ENCODE assay signal across 8 mouse cellular contexts in genomic region chr2:112265448-112266241, GRCm38 (mm10). TPM values are rescaled to one million over a fixed set of nuclear protein-coding genes. Genes with fewer than 3 reads are reported as not detected.
DNase-seq lines count a peak whose midpoint lies in the region; ATAC-seq lines count a peak whose summit lies in the region.

Gene Slc12a6, plus strand, starts transcription at chr2:112265825.

- peak; percentile 97 for ATAC-seq in embryonic facial prominence, embryonic 14.5 days (ENCODE audit: low read depth)
- peak; percentile 94 for ATAC-seq in kidney, embryonic 14.5 days (ENCODE audit: low FRiP score, low TSS enrichment)
- peak; percentile 95 for ATAC-seq in limb, embryonic 15.5 days (ENCODE audit: insufficient number of reproducible peaks, low FRiP score, low TSS enrichment, low read depth)

- H3K36me3 ChIP-seq in embryonic facial prominence, embryonic 14.5 days (ENCODE audit: control insufficient read depth, insufficient read depth, low read length): 0 out of 2 replicates have a peak, but pooled peaks cover 3% of the 10 kb centered on the region
- no peaks in the 10 kb centered on the region for H3K36me3 ChIP-seq in kidney, embryonic 14.5 days (ENCODE audit: control insufficient read depth, insufficient read depth, low read length)
- 0 out of 2 replicates have a peak, but pooled peaks cover 2% of the 10 kb centered on the region for H3K36me3 ChIP-seq in limb, embryonic 15.5 days

- no peaks in the 10 kb centered on the region for H3K9me3 ChIP-seq in embryonic facial prominence, embryonic 14.5 days (ENCODE audit: control insufficient read depth, low read length)
- H3K9me3 ChIP-seq in kidney, embryonic 14.5 days (ENCODE audit: control insufficient read depth, low read length): no peaks in the 10 kb centered on the region
- H3K9me3 ChIP-seq in limb, embryonic 15.5 days: no peaks in the 10 kb centered on the region

- H3K9ac ChIP-seq in embryonic facial prominence, embryonic 14.5 days (ENCODE audit: low read depth, low read length): peak within 1 kb of the TSS; percentile 84
- H3K9ac ChIP-seq in kidney, embryonic 14.5 days (ENCODE audit: low read depth, low read length): peak within 1 kb of the TSS; percentile 72
- H3K9ac ChIP-seq in limb, embryonic 15.5 days: peak within 1 kb of the TSS; percentile 74

- H3K27ac ChIP-seq in embryonic facial prominence, embryonic 14.5 days (replicated peaks; ENCODE audit: low read depth, low read length): peak within 1 kb of the TSS; percentile 85
- H3K27ac ChIP-seq in kidney, embryonic 14.5 days (ENCODE audit: low read depth, low read length): peak within 1 kb of the TSS; percentile 72
- peak within 1 kb of the TSS; percentile 87 for H3K27ac ChIP-seq in limb, embryonic 15.5 days

- WGBS in embryonic facial prominence, embryonic 14.5 days: under 1% methylated on average over 44 of the region's 85 CpGs
- under 1% methylated on average over 69 of the region's 85 CpGs for WGBS in kidney, embryonic 14.5 days
- WGBS in limb, embryonic 15.5 days: 0% methylated on average over 66 of the region's 85 CpGs

- peak; percentile 90 for DNase-seq in 3T3-L1 (ENCODE audit: low read depth, low spot score)
- DNase-seq in adrenal gland, postnatal 4 days (ENCODE audit: low spot score in 2 of 2): peak; percentile 75 to 83
- peak; percentile 95 for DNase-seq in embryonic facial prominence, embryonic 14.5 days (ENCODE audit: low spot score)
- DNase-seq in heart, adult 8-10 months (ENCODE audit: low spot score): peak; percentile 92
- peak; percentile 76 to 87 for DNase-seq in monocyte, adult 2 months (ENCODE audit: low read depth in 1 of 2, low spot score in 2 of 2)
- peak; percentile 95 to 96 for DNase-seq in spleen, postnatal 36 days (ENCODE audit: low spot score in 2 of 2)

- no peaks in the 10 kb centered on the region for H3K27me3 ChIP-seq in embryonic facial prominence, embryonic 14.5 days (replicated peaks; ENCODE audit: control insufficient read depth, insufficient read depth, low read length)
- H3K27me3 ChIP-seq in kidney, embryonic 14.5 days (ENCODE audit: control insufficient read depth, insufficient read depth, low read length): no peaks in the 10 kb centered on the region
- no peaks in the 10 kb centered on the region for H3K27me3 ChIP-seq in limb, embryonic 15.5 days

- peak within 1 kb of the TSS; percentile 81 for H3K4me3 ChIP-seq in embryonic facial prominence, embryonic 14.5 days (ENCODE audit: low read depth, low read length)
- H3K4me3 ChIP-seq in kidney, embryonic 14.5 days (ENCODE audit: low read length): peak within 1 kb of the TSS; percentile 76
- peak within 1 kb of the TSS; percentile 78 for H3K4me3 ChIP-seq in limb, embryonic 15.5 days

- peak within 1 kb of the TSS; percentile 65 for H3K4me2 ChIP-seq in embryonic facial prominence, embryonic 14.5 days (ENCODE audit: low read depth, low read length)
- H3K4me2 ChIP-seq in kidney, embryonic 14.5 days (replicated peaks; ENCODE audit: low read depth, low read length): peak within 1 kb of the TSS; percentile 84
- peak within 1 kb of the TSS; percentile 74 for H3K4me2 ChIP-seq in limb, embryonic 15.5 days

- H3K4me1 ChIP-seq in embryonic facial prominence, embryonic 14.5 days (ENCODE audit: control insufficient read depth, insufficient read depth, low read length): peaks cover 18% of the 10 kb centered on the region
- H3K4me1 ChIP-seq in kidney, embryonic 14.5 days (ENCODE audit: control insufficient read depth, insufficient read depth, low read length): peaks cover 9% of the 10 kb centered on the region; the same call in 1 of the 2 replicates
- H3K4me1 ChIP-seq in limb, embryonic 15.5 days: peaks cover 24% of the 10 kb centered on the region

RNA-seq across cellular contexts. Expression of gene Slc12a6, which starts in this region (rescaled TPM):
- 10 to 100 TPM; 52.8 to 54.2 TPM for total RNA-seq in adrenal gland, postnatal 4 days (2021)
- 15.6 and 16.5 TPM in 2 replicates for polyA plus RNA-seq in embryonic facial prominence, embryonic 14.5 days (2014; fragmentation: Nextera tagmentation; extraction: Ambion mirVana)
- total RNA-seq in heart, adult 8-10 months (2022): 10 to 100 TPM; 28.2 to 35.4 (median 31.2) TPM
- 6.6 and 12.7 TPM in 2 replicates for polyA plus RNA-seq in kidney, embryonic 14.5 days (2014; fragmentation: Nextera tagmentation; extraction: Ambion mirVana)
- polyA plus RNA-seq in limb, embryonic 15.5 days (2015; fragmentation: Nextera tagmentation; extraction: Ambion mirVana): 8.0 and 8.6 TPM in 2 replicates

Comparison
In these comparisons a context has a peak if more than half of its experiments do, and no peak if none do; other contexts are left out.
1. Peak in every context shown above with its lines: DNase-seq, ATAC-seq, H3K4me3 ChIP-seq and H3K27ac ChIP-seq.